In genomic region chrX:140530632-140531031, GRCm38 (mm10) we compare ENCODE assay signal across 19 mouse cellular contexts.
"Had no signal": no experiment of that assay in that cellular context is flagged by ENCODE, and none has a peak within 500 bp of the region (broad histone marks: within the 10 kb centered on the region; RNA-seq: fewer than 3 reads in every experiment).

No protein-coding gene starts in this region.

- H3K27ac ChIP-seq: midbrain, embryonic 10.5 days; midbrain, embryonic 12.5 days; neural tube, embryonic 13.5 days; neural tube, embryonic 15.5 days had no signal

- H3K9ac ChIP-seq: lung, embryonic 14.5 days; midbrain, embryonic 12.5 days; neural tube, embryonic 13.5 days; neural tube, embryonic 15.5 days had no signal

- H3K4me2 ChIP-seq: lung, embryonic 14.5 days; midbrain, embryonic 12.5 days; neural tube, embryonic 13.5 days; neural tube, embryonic 15.5 days had no signal

- H3K4me1 ChIP-seq: midbrain, embryonic 10.5 days; midbrain, embryonic 12.5 days; neural tube, embryonic 13.5 days; neural tube, embryonic 15.5 days had no signal

- H3K4me3 ChIP-seq: midbrain, embryonic 10.5 days; midbrain, embryonic 12.5 days; myocyte; neural tube, embryonic 13.5 days; neural tube, embryonic 15.5 days had no signal

- ATAC-seq: midbrain, embryonic 16.5 days had no signal

- DNase-seq: lung, adult 18-20 months; lung, embryonic 14.5 days; lung, postnatal 10 days; lung, postnatal 4 days; midbrain, embryonic 14.5 days; retina, postnatal 1 day; right cerebral cortex, adult 18-20 months; right cerebral cortex, postnatal 25 days; right cerebral cortex, postnatal 4 days; spleen, adult 18-20 months; thymus, adult 18-20 months; thymus, postnatal 14 days; thymus, postnatal 36 days had no signal

- H3K9me3 ChIP-seq: midbrain, embryonic 10.5 days; midbrain, embryonic 12.5 days; neural tube, embryonic 13.5 days; neural tube, embryonic 15.5 days had no signal

- H3K36me3 ChIP-seq: midbrain, embryonic 10.5 days; midbrain, embryonic 12.5 days; neural tube, embryonic 13.5 days; neural tube, embryonic 15.5 days had no signal
